ENCODE assay signal across 30 mouse cellular contexts in the genomic region with DNA sequence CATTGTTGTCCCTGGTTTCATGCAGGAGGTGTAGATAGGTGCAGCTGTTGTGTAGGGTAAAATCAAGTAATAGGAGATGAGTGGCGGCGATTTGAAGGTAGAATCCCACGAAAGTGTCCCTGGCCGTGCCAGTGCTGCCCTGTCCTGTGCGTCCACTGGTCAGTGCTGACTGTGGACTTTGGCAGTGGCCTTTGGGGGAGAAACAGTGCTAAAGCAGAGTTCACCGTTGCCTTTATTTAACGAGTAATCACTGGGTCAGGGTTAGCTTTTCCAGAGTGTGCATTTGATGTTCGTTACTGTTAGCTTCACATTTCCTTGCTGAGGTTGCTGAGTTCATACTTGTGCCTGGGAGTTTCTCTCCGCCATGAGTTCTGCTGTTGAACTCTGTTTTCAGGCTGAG.
DNase-seq lines count a peak whose midpoint lies in the region; ATAC-seq and TF ChIP-seq lines count a peak whose summit lies in the region.
"Had no signal": no experiment of that assay in that cellular context is flagged by ENCODE, and none has a peak within 500 bp of the region (broad histone marks: within the 10 kb centered on the region; RNA-seq: fewer than 3 reads in every experiment).

No protein-coding gene starts in this region.

- ATAC-seq in liver, embryonic 15.5 days (ENCODE audit: insufficient read depth) = peak; percentile 30; the same call in 1 of the 2 replicates
- ATAC-seq in monocyte, adult 5-6 weeks (replicated peaks; ENCODE audit: insufficient number of reproducible peaks, low FRiP score, low TSS enrichment, poor library complexity, severe bottlenecking) = no peak
- ATAC-seq: activated CD4-positive, CD25-positive, alpha-beta regulatory T cell, adult 4 months; forebrain, embryonic 14.5 days; hindbrain, embryonic 16.5 days; midbrain, embryonic 15.5 days had no signal

- H3K4me1 ChIP-seq in liver, adult 2 months (ENCODE audit: control insufficient read depth, insufficient read depth, low read length) = peaks cover 31% of the 10 kb centered on the region
- peaks cover 63% of the 10 kb centered on the region for H3K4me1 ChIP-seq in liver, embryonic 15.5 days (replicated peaks)

- H3K4me3 ChIP-seq in liver, adult 2 months (ENCODE audit: insufficient read depth, low read depth, low read length) = no peak overlapping the region
- H3K4me3 ChIP-seq in liver, embryonic 15.5 days (replicated peaks) = no peak overlapping the region
- H3K4me3 ChIP-seq: embryonic facial prominence, embryonic 10.5 days; embryonic facial prominence, embryonic 15.5 days; heart, embryonic 10.5 days; heart, embryonic 15.5 days; left cerebral cortex, adult 2 months; limb, embryonic 13.5 days; midbrain, embryonic 10.5 days; midbrain, embryonic 15.5 days had no signal

- H3K9ac ChIP-seq in liver, adult 2 months (ENCODE audit: low read depth, low read length) = no peak overlapping the region
- H3K9ac ChIP-seq in liver, embryonic 15.5 days = no peak overlapping the region
- H3K9ac ChIP-seq: embryonic facial prominence, embryonic 15.5 days; heart, embryonic 15.5 days; limb, embryonic 13.5 days; lung, embryonic 14.5 days; midbrain, embryonic 15.5 days had no signal

- no peaks in the 10 kb centered on the region for H3K9me3 ChIP-seq in liver, embryonic 15.5 days (replicated peaks)
- H3K9me3 ChIP-seq: embryonic facial prominence, embryonic 10.5 days; embryonic facial prominence, embryonic 15.5 days; heart, embryonic 10.5 days; heart, embryonic 15.5 days; limb, embryonic 13.5 days; midbrain, embryonic 10.5 days; midbrain, embryonic 15.5 days had no signal

- TF ChIP-seq CTCF in liver, adult 2 months (IDR thresholded peaks at IDR 0.05; ENCODE audit: low read depth, low read length) = no peak

- peak; percentile 94 for DNase-seq in liver, adult 2 months (ENCODE audit: extremely low read depth, low read depth, low spot score)
- no peak for DNase-seq in liver
- DNase-seq in kidney, postnatal 36 days = peak; percentile 66 to 69
- DNase-seq in adipocyte (ENCODE audit: low spot score) = no peak
- no peak for DNase-seq in testis, postnatal 10 days (ENCODE audit: low spot score)
- DNase-seq: adrenal gland, adult 8-10 months; B cell, adult 2 months; cerebellum, adult 8-10 months; cerebellum, postnatal 25 days; gastrocnemius, postnatal 14 days; heart, adult 11 months; lung, embryonic 14.5 days; lung, postnatal 14 days; right cerebral cortex, adult 18-20 months; thymus, adult 2 months; thymus, postnatal 36 days had no signal

- H3K27me3 ChIP-seq in liver, adult 2 months (ENCODE audit: control insufficient read depth, insufficient read depth, low read length) = no peaks in the 10 kb centered on the region
- H3K27me3 ChIP-seq in liver, embryonic 15.5 days = no peaks in the 10 kb centered on the region
- H3K27me3 ChIP-seq: embryonic facial prominence, embryonic 15.5 days; heart, embryonic 15.5 days; limb, embryonic 13.5 days; midbrain, embryonic 15.5 days had no signal

- no peak for TF ChIP-seq POLR2A in liver, adult 2 months (IDR thresholded peaks at IDR 0.05; ENCODE audit: extremely low read depth, insufficient read depth, low read length)

- no peaks in the 10 kb centered on the region for H3K36me3 ChIP-seq in liver, adult 2 months (ENCODE audit: control insufficient read depth, insufficient read depth, low read length)
- H3K36me3 ChIP-seq in liver, embryonic 15.5 days (replicated peaks) = no peaks in the 10 kb centered on the region; the same call in 1 of the 2 replicates
- H3K36me3 ChIP-seq: embryonic facial prominence, embryonic 10.5 days; embryonic facial prominence, embryonic 15.5 days; heart, embryonic 10.5 days; heart, embryonic 15.5 days; midbrain, embryonic 15.5 days had no signal

- peaks cover 21% of the 10 kb centered on the region; the same call in 1 of the 2 replicates for H3K79me2 ChIP-seq in liver, adult 2 months (ENCODE audit: control insufficient read depth, insufficient read depth, low read length)

- H3K4me2 ChIP-seq in liver, embryonic 15.5 days = no peak overlapping the region
- H3K4me2 ChIP-seq: embryonic facial prominence, embryonic 15.5 days; heart, embryonic 15.5 days; limb, embryonic 13.5 days; lung, embryonic 14.5 days; midbrain, embryonic 15.5 days had no signal

- peak overlapping the region; percentile 55 for H3K27ac ChIP-seq in liver, adult 2 months (replicated peaks; ENCODE audit: insufficient read depth, low read depth, low read length)
- H3K27ac ChIP-seq in liver, embryonic 15.5 days (replicated peaks) = peak overlapping the region; percentile 64
- H3K27ac ChIP-seq: embryonic facial prominence, embryonic 10.5 days; embryonic facial prominence, embryonic 15.5 days; heart, embryonic 10.5 days; heart, embryonic 15.5 days; left cerebral cortex, adult 2 months; limb, embryonic 13.5 days; midbrain, embryonic 10.5 days; midbrain, embryonic 15.5 days; stomach, postnatal 0 days had no signal

- WGBS in liver, adult 2 months = 28% methylated on average over 9 of the region's 9 CpGs
- WGBS in liver, embryonic 15.5 days (ENCODE audit: insufficient replicate concordance) = 76% methylated on average over 9 of the region's 9 CpGs

Comparison
In these comparisons a context has a peak if more than half of its experiments do, and no peak if none do; other contexts are left out.
1. DNase-seq: peak in liver, adult 2 months (single experiment) and kidney, postnatal 36 days (2 of 2); none in liver (single experiment), adipocyte (single experiment) and testis, postnatal 10 days (single experiment).